Comparison of ENCODE assay signal across 8 mouse cellular contexts in the genomic region with DNA sequence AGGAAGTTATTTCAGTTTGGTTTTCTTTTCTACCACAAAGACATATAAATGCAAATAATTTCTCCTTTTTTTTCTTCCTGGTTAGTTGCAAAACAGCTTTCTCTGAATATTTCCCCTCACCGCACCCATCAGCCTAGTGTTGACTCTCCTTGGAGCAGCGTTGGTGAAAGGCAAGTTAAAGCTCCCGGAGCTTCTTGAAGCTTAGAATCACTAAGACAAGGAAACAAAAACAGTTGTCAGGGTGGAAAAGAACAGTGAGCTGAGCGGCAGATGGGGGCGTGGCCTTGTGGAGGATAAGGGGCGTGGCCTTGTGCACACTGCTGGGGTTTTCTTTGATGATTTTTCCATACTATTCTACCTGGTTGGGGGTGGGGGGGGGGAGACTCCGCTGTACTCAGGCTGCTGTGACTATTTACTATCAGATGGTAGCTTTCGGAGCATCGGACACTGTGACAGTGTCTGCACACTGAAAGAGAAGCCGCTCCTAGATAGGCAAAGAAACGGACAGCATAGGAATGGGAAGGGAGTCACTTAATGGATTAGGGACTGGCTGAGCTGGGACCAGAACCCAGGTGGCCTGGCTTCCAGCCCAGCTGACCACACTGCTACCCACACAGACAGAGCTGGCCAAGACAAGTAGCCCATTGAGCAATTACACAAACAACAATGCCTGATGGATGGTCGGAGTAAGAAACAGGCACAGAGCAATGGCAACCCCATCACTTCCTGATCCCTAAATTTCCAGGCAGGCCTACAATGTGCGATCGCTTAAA. TPM values are rescaled to one million over a fixed set of nuclear protein-coding genes. Genes with fewer than 3 reads are reported as not detected.
A peak's percentile ranks its signal among the peaks of the same experiment; 100 is the strongest.
DNase-seq lines count a peak whose midpoint lies in the region; ATAC-seq and TF ChIP-seq lines count a peak whose summit lies in the region.

No protein-coding gene starts in this region.

- H3ac ChIP-seq in C2C12 (ENCODE audit: control insufficient read depth, insufficient read length, low read depth): no peak overlapping the region

- H3K79me2 ChIP-seq in C2C12 (ENCODE audit: control insufficient read depth, insufficient read depth): peaks cover 28% of the 10 kb centered on the region

- no peaks in the 10 kb centered on the region for H3K36me3 ChIP-seq in C2C12 (ENCODE audit: control insufficient read depth, insufficient read depth)
- no peaks in the 10 kb centered on the region for H3K36me3 ChIP-seq in embryonic facial prominence, embryonic 11.5 days (replicated peaks; ENCODE audit: control insufficient read depth, insufficient read depth, low read depth, low read length)
- no peaks in the 10 kb centered on the region for H3K36me3 ChIP-seq in heart, embryonic 15.5 days
- no peaks in the 10 kb centered on the region for H3K36me3 ChIP-seq in neural tube, embryonic 12.5 days

- H3K79me3 ChIP-seq in C2C12 (ENCODE audit: low read depth): peaks cover 23% of the 10 kb centered on the region

- 17% methylated on average over 14 of the region's 14 CpGs for WGBS in embryonic facial prominence, embryonic 11.5 days
- WGBS in heart, embryonic 15.5 days: 22% methylated on average over 14 of the region's 14 CpGs
- WGBS in neural tube, embryonic 12.5 days: 21% methylated on average over 14 of the region's 14 CpGs

- H3K9ac ChIP-seq in embryonic facial prominence, embryonic 11.5 days (replicated peaks; ENCODE audit: low read length): no peak overlapping the region
- H3K9ac ChIP-seq in heart, embryonic 15.5 days: no peak overlapping the region
- no peak overlapping the region for H3K9ac ChIP-seq in neural tube, embryonic 12.5 days

- no peak overlapping the region for H3K4me3 ChIP-seq in C2C12 (ENCODE audit: insufficient read depth, poor library complexity, severe bottlenecking)
- no peak overlapping the region for H3K4me3 ChIP-seq in embryonic facial prominence, embryonic 11.5 days (ENCODE audit: low read depth, low read length)
- H3K4me3 ChIP-seq in heart, embryonic 15.5 days: peak overlapping the region; percentile 28
- 0 out of 2 replicates have a peak overlapping the region, but pooled peaks have one; percentile 1 for H3K4me3 ChIP-seq in neural tube, embryonic 12.5 days

- 0 out of 2 replicates have a peak, but pooled peaks have one; percentile 27 for ATAC-seq in embryonic facial prominence, embryonic 11.5 days (replicated peaks; ENCODE audit: insufficient number of reproducible peaks, low FRiP score, low TSS enrichment, low read depth)
- ATAC-seq in heart, embryonic 15.5 days (replicated peaks; ENCODE audit: insufficient number of reproducible peaks, insufficient read depth, low FRiP score, low read depth): no peak
- no peak; the same call in 1 of the 2 replicates for ATAC-seq in neural tube, embryonic 12.5 days (ENCODE audit: low FRiP score, low read depth)

- TF ChIP-seq CTCF in C2C12 (IDR thresholded peaks at IDR 0.05; ENCODE audit: control insufficient read depth, insufficient read depth, insufficient read length): no peak

- H3K9me3 ChIP-seq in embryonic facial prominence, embryonic 11.5 days (replicated peaks; ENCODE audit: control insufficient read depth, low read length): no peaks in the 10 kb centered on the region
- H3K9me3 ChIP-seq in heart, embryonic 15.5 days (replicated peaks): no peaks in the 10 kb centered on the region
- no peaks in the 10 kb centered on the region for H3K9me3 ChIP-seq in neural tube, embryonic 12.5 days

- no peaks in the 10 kb centered on the region for H3K4me1 ChIP-seq in embryonic facial prominence, embryonic 11.5 days (ENCODE audit: control insufficient read depth, insufficient read depth, low read length)
- H3K4me1 ChIP-seq in heart, embryonic 15.5 days (replicated peaks): peaks cover 37% of the 10 kb centered on the region
- H3K4me1 ChIP-seq in neural tube, embryonic 12.5 days: peaks cover 18% of the 10 kb centered on the region

- H3K4me2 ChIP-seq in embryonic facial prominence, embryonic 11.5 days (ENCODE audit: low read depth, low read length): peak overlapping the region; percentile 25
- H3K4me2 ChIP-seq in heart, embryonic 15.5 days: peak overlapping the region; percentile 62
- H3K4me2 ChIP-seq in neural tube, embryonic 12.5 days (replicated peaks): peak overlapping the region; percentile 52

- no peak overlapping the region for H3K27ac ChIP-seq in embryonic facial prominence, embryonic 11.5 days (replicated peaks; ENCODE audit: low read depth, low read length)
- no peak overlapping the region for H3K27ac ChIP-seq in heart, embryonic 15.5 days
- H3K27ac ChIP-seq in neural tube, embryonic 12.5 days: no peak overlapping the region

- no peaks in the 10 kb centered on the region for H3K27me3 ChIP-seq in C2C12 (ENCODE audit: control insufficient read depth, insufficient read depth, insufficient read length)
- H3K27me3 ChIP-seq in embryonic facial prominence, embryonic 11.5 days (ENCODE audit: control insufficient read depth, insufficient read depth, low read length): no peaks in the 10 kb centered on the region
- H3K27me3 ChIP-seq in heart, embryonic 15.5 days: no peaks in the 10 kb centered on the region
- no peaks in the 10 kb centered on the region for H3K27me3 ChIP-seq in neural tube, embryonic 12.5 days (replicated peaks)

- DNase-seq in adrenal gland, adult 18-20 months (ENCODE audit: low spot score in 2 of 2): peak; percentile 29 to 50
- DNase-seq in embryonic facial prominence, embryonic 11.5 days (ENCODE audit: low spot score): peak; percentile 78
- peak; percentile 56 for DNase-seq in kidney, postnatal 14 days
- peak; percentile 72 to 77 for DNase-seq in lung, adult 18-20 months
- peak; percentile 80 for DNase-seq in thymus, postnatal 25 days

TF ChIP-seq in C2C12, 6 proteins besides CTCF, POLR2A, EP300 and RAD21:
- TF ChIP-seq MYOD1 (IDR thresholded peaks at IDR 0.05; ENCODE audit: control insufficient read depth, insufficient read length, low read depth): no peak
- no peak for TF ChIP-seq FOSL1 (IDR thresholded peaks at IDR 0.05; ENCODE audit: insufficient read depth, low read length, poor library complexity, severe bottlenecking)
- no peak for TF ChIP-seq MAX (IDR thresholded peaks at IDR 0.05)
- TF ChIP-seq CEBPB (IDR thresholded peaks at IDR 0.05; ENCODE audit: low read depth): peak; percentile 82

RNA-seq across cellular contexts. Expression of gene Otud7b, which starts 2.0 kb away (rescaled TPM):
- polyA plus RNA-seq in C2C12 (2012; fragmentation: generic; extraction: Trizol): 12.5 TPM
- 10 to 100 TPM; 32.1 to 35.0 TPM for total RNA-seq in adrenal gland, adult 18-20 months (2021)
- 10.7 and 12.1 TPM in 2 replicates for polyA plus RNA-seq in embryonic facial prominence, embryonic 11.5 days (2014; fragmentation: Nextera tagmentation; extraction: Ambion mirVana)
- 20.1 and 24.5 TPM in 2 replicates for polyA plus RNA-seq in heart, embryonic 15.5 days (2015; fragmentation: Nextera tagmentation; extraction: Ambion mirVana)
- polyA plus RNA-seq in neural tube, embryonic 12.5 days (2016; fragmentation: Nextera tagmentation; extraction: Ambion mirVana): 11.6 and 16.2 TPM in 2 replicates

RNA-seq across cellular contexts. Expression of gene Vps45, which starts 44.0 kb away (rescaled TPM):
- polyA plus RNA-seq in C2C12 (2012; fragmentation: generic; extraction: Trizol): 15.6 TPM
- total RNA-seq in adrenal gland, adult 18-20 months (2021): 10 to 100 TPM; 26.4 to 31.4 TPM
- 20.7 and 21.3 TPM in 2 replicates for polyA plus RNA-seq in embryonic facial prominence, embryonic 11.5 days (2014; fragmentation: Nextera tagmentation; extraction: Ambion mirVana)
- 38.3 and 40.2 TPM in 2 replicates for polyA plus RNA-seq in heart, embryonic 15.5 days (2015; fragmentation: Nextera tagmentation; extraction: Ambion mirVana)
- polyA plus RNA-seq in neural tube, embryonic 12.5 days (2016; fragmentation: Nextera tagmentation; extraction: Ambion mirVana): 48.3 TPM in 2 replicates

RNA-seq across cellular contexts. Expression of gene Mtmr11, which starts 59.5 kb away (rescaled TPM):
- polyA plus RNA-seq in C2C12 (2012; fragmentation: generic; extraction: Trizol): 5.1 TPM
- total RNA-seq in adrenal gland, adult 18-20 months (2021): 10 to 100 TPM; 19.4 to 28.7 TPM
- 25.0 and 28.4 TPM in 2 replicates for polyA plus RNA-seq in embryonic facial prominence, embryonic 11.5 days (2014; fragmentation: Nextera tagmentation; extraction: Ambion mirVana)
- 8.5 and 11.2 TPM in 2 replicates for polyA plus RNA-seq in heart, embryonic 15.5 days (2015; fragmentation: Nextera tagmentation; extraction: Ambion mirVana)
- 9.8 and 14.1 TPM in 2 replicates for polyA plus RNA-seq in neural tube, embryonic 12.5 days (2016; fragmentation: Nextera tagmentation; extraction: Ambion mirVana)

Comparison
In these comparisons a context has a peak if more than half of its experiments do, and no peak if none do; other contexts are left out.
1. H3K4me3 ChIP-seq: peak in heart, embryonic 15.5 days (single experiment) and neural tube, embryonic 12.5 days (single experiment); none in C2C12 (single experiment) and embryonic facial prominence, embryonic 11.5 days (single experiment).
2. Peak in every context shown above with its lines, with median percentiles within 50 percentile points of each other: DNase-seq and H3K4me2 ChIP-seq.